Mouse (Mus musculus) A20 (cell line): ENCODE data around the gene Zc3h18.

Source experiments
- DNase-seq: peaks from one replicate; pipeline ENCODE4 v3.0.0-alpha.2; 2011; ENCODE audit warnings: low read depth, low spot score

The Zc3h18 gene

GRCm38 (mm10) chr8:122393717-122394116 lies 17.3 kb downstream of the Zc3h18 start:
- DNase-seq = no peak

- DNase-seq = no peak
Observed at GRCm38 (mm10) chr8:122395291-122395690, 18.9 kb downstream of the Zc3h18 start.

DNA sequence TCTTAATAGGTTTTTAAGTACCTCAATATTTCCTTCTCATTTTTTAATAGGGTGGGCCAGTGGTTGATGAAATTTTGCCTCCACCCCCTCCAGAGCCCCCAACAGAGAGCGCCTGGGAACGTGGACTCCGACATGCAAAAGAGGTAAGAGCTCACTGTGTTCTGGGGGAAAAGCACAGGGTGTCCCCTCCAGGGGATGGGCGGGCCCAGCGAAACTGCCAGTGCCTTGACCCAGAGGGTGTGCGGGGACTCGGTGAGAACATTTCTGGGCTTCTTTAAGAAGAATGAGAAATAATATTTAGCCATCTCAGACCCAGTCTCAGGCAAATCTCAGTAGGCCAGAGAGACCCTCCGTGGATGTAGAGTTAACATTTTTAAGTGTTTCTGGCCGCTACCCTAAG lies 21.8 kb downstream of the Zc3h18 start:
- no peak for DNase-seq

DNA sequence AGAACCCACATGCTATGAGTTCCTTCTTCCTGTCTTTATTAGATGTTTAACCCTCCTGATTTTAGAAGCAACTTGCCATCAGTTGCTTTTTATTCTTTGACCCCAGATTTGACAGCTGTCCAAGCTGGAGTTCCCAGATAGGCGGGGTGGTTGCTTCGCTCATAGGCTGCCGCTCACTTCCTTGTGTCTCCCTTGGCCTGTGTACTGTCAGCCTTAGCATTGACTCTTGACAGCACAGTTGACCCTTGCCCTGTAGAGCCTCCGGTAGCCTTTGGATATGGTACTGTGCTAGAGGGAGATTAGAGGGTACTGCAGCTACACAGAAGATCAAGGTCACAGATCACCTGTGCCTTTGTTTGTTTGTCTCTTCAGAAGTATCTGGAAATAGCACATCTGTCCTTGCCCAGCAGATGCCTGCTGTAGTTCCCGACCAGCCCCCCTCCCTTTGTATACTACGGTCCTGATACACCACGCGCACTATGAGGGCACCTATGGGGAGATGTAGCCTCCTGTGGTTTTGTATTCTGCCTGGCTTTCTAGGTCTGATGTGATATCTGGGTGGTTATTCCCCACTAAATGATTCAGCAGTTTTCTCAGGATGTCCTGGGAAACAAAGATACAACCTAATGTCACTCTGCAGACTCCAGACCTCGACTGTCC lies 28.9 kb downstream of the Zc3h18 start:
- no peak for DNase-seq

- no peak for DNase-seq
Observed at GRCm38 (mm10) chr8:122407678-122408077, 31.3 kb downstream of the Zc3h18 start.

GRCm38 (mm10) chr8:122414311-122414710 lies 37.9 kb downstream of the Zc3h18 start:
- DNase-seq = no peak

GRCm38 (mm10) chr8:122415554-122415953 lies 39.1 kb downstream of the Zc3h18 start:
- peak; percentile 31 for DNase-seq

DNA sequence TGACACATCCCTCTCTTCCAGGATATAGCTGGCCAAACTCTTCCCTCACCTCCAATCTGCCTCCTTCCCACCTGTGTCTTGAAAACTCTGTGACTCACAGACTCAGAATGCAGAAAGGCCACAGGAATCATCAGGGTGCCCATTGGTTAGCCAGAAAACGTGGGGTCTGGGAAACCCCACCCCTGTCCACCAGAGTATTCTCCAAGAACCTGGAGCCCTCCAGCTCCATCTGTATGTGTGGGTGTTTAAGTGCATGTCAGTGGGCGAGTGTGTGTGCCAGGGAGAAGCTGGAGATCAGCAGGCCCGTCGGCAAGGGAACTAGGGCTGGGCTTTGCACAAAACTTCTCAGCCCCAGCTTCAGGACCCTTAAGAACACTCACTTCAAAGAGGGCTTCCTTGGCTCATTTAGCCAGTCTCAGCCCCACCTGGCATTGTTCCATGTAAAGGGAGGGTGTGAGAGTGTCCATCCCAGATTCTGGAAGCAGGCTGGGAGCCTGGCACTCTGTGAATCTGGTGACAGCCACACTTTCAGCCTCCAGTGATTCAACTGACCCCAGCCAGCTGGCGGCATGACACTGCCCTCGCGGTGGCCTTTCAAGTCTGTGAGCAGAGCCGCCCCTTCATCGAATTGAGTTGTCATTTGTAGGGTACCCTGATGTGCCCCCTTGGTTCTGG lies 43.6 kb downstream of the Zc3h18 start:
- no peak for DNase-seq

DNA sequence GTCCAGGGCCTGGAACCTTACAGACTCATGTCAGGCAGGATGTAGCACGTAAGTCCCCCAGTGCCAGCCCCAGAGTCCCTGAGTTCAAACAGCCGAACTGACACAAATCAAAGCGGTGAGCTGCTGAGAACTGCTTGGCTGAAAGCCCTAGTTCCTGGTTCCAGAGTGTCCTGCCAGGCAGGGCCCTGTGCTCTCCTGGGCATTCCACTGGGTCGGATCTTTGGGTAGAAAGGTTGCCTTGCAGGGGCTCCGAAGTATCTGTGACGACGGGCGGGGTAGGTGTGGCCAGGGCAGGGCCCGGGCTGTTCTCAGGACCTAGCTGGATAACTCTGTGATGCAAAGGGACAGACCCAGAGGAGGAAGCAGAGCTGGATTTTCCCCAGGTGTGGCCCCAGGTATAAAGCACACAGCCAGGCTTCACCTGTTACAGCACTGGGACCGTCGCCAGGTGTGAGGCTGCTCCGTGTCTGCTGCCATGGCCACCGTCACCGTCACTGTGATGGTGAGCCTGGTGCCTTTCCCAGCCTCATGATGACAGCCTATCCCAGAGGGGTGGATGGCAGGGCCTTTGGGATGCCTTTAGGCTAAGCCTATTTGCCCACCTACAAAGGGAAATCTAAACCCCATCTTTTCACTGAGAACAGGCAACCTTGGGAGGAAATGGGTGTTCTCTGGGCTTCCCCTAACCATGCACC lies 45.1 kb downstream of the Zc3h18 start, which contains the start of gene Il17c:
Il17c (plus strand) TSS at position 645 of the 695 bp plus-strand sequence.
- no peak for DNase-seq

- DNase-seq = no peak
Observed at GRCm38 (mm10) chr8:122423217-122423616, 46.8 kb downstream of the Zc3h18 start.

GRCm38 (mm10) chr8:122423659-122424058 lies 47.2 kb downstream of the Zc3h18 start:
- DNase-seq = no peak

DNA sequence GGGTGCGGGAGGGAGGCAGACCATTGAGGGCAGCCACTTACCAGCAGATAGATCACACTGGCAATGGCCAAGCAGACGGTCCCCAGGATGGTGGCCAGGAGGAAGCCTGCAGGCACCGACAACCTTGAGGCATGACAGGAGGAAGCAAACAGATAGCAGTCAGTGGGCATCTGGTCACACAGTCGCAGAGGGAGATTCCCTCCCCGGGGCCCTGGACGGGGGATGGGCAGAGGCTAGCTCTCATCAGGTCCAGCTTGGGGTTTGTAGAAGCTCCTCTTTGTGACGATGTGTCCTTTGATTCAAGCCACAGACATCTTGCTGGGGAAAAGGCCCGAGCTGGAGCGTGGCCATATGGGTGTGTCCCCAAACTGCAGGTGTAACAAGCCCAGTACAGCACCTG lies 49.7 kb downstream of the Zc3h18 start:
- DNase-seq = no peak

DNA sequence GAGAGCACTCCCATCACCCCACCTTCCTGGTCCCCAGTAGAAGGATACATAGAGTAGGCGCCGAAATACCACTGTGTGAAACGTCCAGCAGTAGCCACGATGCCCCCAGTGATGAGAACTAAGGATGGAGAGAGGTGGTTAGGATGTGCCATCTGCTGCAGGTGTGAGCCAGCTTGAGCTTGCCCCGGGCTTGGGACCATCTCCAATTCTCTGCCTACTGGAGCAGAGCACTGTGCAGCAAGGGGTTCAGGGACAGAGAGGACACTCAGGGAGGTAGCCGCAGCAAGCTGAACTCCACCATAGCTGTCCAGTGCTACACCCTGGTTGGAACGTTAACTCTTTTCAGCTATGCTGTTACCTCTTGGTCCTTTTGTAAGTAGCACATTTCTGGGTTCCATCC lies 51.2 kb downstream of the Zc3h18 start:
- DNase-seq = no peak

DNA sequence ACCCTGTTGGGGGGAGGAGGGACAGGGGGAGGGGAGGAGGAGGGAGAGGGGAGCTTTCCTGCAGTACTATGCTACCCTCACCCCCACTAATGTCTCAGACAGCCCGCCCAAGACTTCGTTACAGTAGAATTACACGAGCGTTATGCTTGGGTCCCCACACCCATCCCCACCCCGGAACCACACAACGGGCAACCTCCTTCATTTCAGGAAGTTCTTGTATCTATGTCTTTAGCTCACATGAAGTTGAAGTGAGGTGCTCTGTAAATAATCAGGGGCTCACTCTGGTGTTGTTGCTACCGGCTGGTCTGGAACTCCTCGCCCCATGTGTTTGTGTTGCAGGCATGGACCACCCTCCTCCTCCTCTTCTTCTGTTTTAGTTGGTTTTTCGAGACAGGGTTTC lies 51.8 kb downstream of the Zc3h18 start:
- no peak for DNase-seq

DNA sequence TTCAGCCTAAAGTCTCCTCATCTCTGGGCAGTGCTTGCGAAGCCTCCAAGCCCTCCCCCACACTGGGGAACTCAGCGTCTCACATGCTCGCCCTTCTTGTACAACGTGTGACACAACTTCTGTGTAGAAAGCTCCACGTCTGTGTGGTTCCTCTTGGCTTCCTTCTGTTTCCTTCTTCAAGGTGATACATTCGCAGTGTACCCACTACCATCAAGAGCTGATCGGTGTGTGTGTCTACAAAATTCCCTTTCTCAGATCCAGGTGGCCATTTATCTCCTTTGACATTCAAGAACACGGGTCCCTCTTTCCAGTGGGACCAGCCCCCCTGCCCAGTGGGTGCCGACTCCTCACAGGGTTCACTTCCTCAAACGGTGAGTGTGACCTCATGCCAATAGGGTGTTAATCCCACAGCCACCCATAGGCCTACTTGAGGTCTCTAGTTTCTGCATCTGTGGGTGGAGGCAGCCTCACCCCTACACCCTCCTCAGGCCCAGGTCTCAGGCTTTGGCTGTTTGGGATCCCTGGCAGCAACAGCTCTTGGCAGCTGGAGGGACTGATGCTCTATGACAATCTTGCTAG lies 53.7 kb downstream of the Zc3h18 start:
- peak; percentile 80 for DNase-seq

- no peak for DNase-seq
Observed at GRCm38 (mm10) chr8:122430646-122431045, 54.2 kb downstream of the Zc3h18 start.

DNA sequence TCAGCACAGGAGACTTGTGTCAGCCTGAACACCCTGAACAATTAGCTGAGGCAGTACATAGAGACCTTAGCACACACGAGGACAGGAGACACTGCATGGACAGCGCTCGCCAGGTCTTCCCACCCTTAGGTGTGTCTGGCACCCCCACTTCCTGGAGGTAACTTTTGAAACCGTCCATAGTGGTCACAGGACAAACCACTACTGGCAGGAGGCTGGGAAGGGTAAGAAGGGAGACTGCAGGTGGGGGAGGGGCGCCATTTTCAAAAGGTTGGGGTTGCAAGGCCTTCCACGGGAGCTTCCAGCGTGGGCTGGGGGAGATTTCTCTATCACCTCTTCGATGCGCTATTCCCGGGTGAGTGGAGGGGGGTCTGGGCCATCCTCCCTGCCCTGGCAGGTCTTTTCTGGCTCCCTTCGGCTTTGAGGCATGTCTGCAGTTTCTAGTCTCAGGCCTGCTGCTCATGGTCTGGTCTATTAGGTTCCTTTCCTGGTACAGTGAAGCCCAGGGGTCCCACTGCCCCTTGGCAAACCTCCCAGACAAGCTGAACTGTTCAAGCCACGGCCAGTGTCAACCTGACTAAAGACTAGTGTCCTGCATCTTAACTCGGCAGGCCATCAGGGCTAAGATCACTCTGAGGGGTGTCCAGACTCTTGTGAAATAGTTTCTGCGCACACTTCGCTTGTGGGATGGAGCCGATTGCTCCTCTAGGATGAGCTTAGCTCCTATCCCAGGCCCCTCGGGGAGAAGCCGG lies 55.5 kb downstream of the Zc3h18 start:
- no peak for DNase-seq

DNA sequence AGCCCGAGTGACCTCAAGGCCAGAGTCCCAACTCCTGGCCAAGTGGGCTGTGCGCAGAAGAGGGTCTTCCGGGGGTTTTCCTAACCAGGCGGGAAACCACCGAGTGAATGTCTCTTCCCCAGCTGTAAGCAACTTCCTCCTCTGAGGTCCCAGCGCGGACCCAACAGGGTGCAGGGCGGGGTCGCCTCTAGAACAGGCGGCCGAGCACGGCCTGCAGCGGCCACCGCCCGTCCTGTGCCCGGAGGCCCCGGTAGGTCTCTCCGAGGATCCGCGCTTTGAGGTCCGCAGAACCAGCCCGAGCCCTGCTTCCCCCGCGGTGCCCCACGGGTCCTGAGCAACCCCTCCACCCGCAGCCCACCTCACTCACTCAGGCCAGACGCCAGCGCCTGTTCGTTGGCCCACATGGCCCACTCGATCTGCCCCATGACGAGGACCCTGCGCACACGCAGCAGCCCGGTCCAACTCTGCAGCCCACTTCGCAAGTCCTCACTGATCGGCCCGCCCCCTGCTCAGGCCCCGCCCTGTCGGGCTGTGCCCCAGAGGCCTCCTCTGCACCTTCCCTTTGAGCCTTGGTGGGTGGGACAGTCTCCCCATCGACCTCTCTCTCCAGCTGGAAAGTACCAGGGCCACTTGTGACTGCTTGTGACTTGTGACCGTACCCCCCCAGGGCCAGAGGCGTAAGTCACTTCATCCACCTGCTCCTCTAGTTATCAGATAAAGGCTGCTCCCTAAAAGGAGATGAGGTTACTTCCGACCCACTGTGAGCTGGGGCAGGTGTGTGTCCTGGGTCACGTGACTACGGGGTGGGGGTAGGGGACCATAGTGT lies 56.2 kb downstream of the Zc3h18 start, which contains the start of gene Cyba:
Cyba (minus strand) TSS at position 488 of the 826 bp plus-strand sequence.
- DNase-seq = peak; percentile 94

- DNase-seq = no peak
Observed at GRCm38 (mm10) chr8:122433269-122433905, 57.0 kb downstream of the Zc3h18 start.

GRCm38 (mm10) chr8:122435375-122435774 lies 59.0 kb downstream of the Zc3h18 start:
- peak; percentile 52 for DNase-seq
